Mouse (Mus musculus) myocyte (in vitro differentiated cells): ENCODE measurements around the gene Slc35f1.

ENCODE experiments used
- CEBPB ChIP-seq: IDR thresholded peaks from 2 replicates; pipeline ENCODE4 v1.6.1; 2011; ENCODE audit warnings: mild to moderate bottlenecking, moderate library complexity; ENCODE audit not compliant: poor library complexity, insufficient read depth, severe bottlenecking
- E2F4 ChIP-seq: IDR thresholded peaks from one replicate; pipeline ENCODE4 v1.6.1; 2011; ENCODE audit warnings: mild to moderate bottlenecking, control low read depth, moderate library complexity; ENCODE audit not compliant: insufficient read depth
- MAX ChIP-seq: IDR thresholded peaks from one replicate; pipeline ENCODE4 v1.6.1; 2011; ENCODE audit warnings: low read depth, mild to moderate bottlenecking, control low read depth
- MYOG ChIP-seq, 3 experiments: IDR thresholded peaks; one replicate each; pipeline ENCODE4 v1.6.1; 2011; ENCODE audit warnings: control low read depth in 2 of 3, low read depth in 2 of 3, mild to moderate bottlenecking in 2 of 3; ENCODE audit not compliant: insufficient read length in 2 of 3, control insufficient read depth in 1 of 3, insufficient read depth in 1 of 3
- POLR2A ChIP-seq: IDR thresholded peaks from one replicate; pipeline ENCODE4 v1.6.1; 2011; ENCODE audit warnings: low read depth, mild to moderate bottlenecking, control low read depth, moderate library complexity; ENCODE audit not compliant: insufficient read length
- POLR2AphosphoS2 ChIP-seq: IDR thresholded peaks from one replicate; pipeline ENCODE4 v1.6.1; 2011; ENCODE audit warnings: low read depth, control low read depth; ENCODE audit not compliant: insufficient read length
- USF1 ChIP-seq: IDR thresholded peaks from one replicate; pipeline ENCODE4 v1.6.1; 2011; ENCODE audit warnings: low read depth, mild to moderate bottlenecking, control low read depth, moderate library complexity

- no peak for TF ChIP-seq CEBPB
- no peak for TF ChIP-seq POLR2A
- no peak for TF ChIP-seq E2F4
- TF ChIP-seq MYOG (IDR thresholded peaks at IDR 0.05; ENCODE audit: control insufficient read depth in 1 of 3, insufficient read depth in 1 of 3, insufficient read length in 2 of 3, low read depth in 2 of 3), result no peak
- no peak for TF ChIP-seq MAX
- no peak for TF ChIP-seq USF1
- TF ChIP-seq POLR2AphosphoS2, result no peak
These were observed 107.1 kb downstream of the Slc35f1 start for GRCm38 (mm10) chr10:52797454-52797853.
